Mouse (Mus musculus): Measurements from ENCODE around the gene Apbb2. TPM values are rescaled to one million over a fixed set of nuclear protein-coding genes. Genes with fewer than 3 reads are reported as not detected.
A peak's percentile ranks its signal among the peaks of the same experiment; 100 is the strongest.

Apbb2 gene
- polyA plus RNA-seq, 1 experiment from 2014 or later = 28.2 TPM

DNA sequence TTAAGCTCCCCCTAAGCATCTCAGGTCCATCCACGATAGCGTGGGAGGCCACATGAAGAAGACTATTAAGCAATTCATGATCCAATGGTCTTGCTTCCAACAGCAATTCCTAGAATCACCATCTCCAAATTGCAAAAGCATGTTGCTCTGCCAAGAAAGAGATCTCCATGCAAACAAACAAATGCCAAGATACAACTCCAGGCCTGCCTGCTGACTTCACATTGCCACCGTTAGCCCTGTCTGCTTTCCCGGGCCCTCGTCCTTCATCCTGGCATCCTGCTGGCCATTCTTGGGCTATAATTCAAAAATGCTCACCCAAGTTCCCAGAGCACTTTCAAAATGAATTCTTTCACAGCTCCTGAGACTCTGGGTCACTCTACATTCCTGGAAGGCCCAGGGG lies 5.6 kb downstream of the Apbb2 start:
- Histone ChIP-seq H3K36me3 (replicated peaks) (no peaks in the 10 kb centered on the region; the same call in 1 of the 2 replicates), H3K9me3 (no peaks in the 10 kb centered on the region), H3K4me3 (no peak overlapping the region), H3K27me3 (ENCODE audit: poor library complexity, severe bottlenecking) (peaks cover 4% of the 10 kb centered on the region), H3K27ac (no peak overlapping the region), H3K4me1 (peaks cover 46% of the 10 kb centered on the region)
- WGBS = 93% methylated on average over 5 of the region's 5 CpGs
- DNase-seq (ENCODE audit: extremely low spot score, low spot score) = no peak

DNA sequence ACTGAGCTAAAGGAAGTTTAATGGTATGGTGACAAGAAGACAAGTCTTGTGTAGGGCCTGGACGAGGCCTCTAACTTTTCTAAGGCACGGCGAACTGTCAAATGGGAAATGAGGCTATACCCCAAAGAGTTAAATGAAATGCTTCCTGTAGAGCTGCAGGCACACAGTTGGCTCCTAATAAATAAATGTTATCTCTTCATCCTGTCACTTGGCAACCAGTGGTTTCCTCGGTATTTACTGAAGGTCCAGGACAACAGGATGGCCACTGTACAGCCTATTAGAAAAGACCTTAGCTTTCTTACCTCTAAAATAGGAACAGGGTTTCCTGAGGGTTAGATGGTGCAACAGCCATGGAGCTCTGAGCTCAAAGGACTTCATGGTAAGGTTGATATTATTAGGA lies 6.7 kb downstream of the Apbb2 start:
- no peaks in the 10 kb centered on the region for H3K9me3 ChIP-seq
- peaks cover 37% of the 10 kb centered on the region for H3K4me1 ChIP-seq
- no peak overlapping the region for H3K27ac ChIP-seq
- WGBS = 87% methylated on average over 4 of the region's 4 CpGs
- DNase-seq (ENCODE audit: extremely low spot score, low spot score) = no peak
- no peak overlapping the region for H3K4me3 ChIP-seq
- H3K27me3 ChIP-seq (ENCODE audit: poor library complexity, severe bottlenecking) = peaks cover 1% of the 10 kb centered on the region
- H3K36me3 ChIP-seq (replicated peaks) = no peaks in the 10 kb centered on the region; the same call in 1 of the 2 replicates

DNA sequence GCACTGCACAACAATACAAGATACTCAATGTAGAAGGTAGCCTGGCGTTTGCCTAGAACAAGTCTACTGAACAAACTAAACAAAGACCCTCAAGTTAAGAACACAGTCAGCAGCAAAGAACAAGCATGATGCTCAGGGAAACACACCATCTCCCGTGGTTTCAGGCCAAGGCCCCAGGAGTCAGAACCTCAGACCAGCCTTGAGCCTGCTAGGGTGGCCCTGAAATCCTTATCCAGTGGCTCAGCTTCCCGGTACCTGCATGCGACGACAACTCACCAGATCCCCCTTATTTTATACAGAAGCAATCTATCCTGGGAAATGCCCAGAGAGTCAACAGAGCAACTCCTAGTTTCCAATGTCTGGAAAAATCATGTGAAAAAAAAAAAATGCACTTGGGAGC lies 7.2 kb downstream of the Apbb2 start:
- no peak for DNase-seq (ENCODE audit: extremely low spot score, low spot score)
- Histone ChIP-seq H3K27ac (no peak overlapping the region), H3K36me3 (replicated peaks) (no peaks in the 10 kb centered on the region; the same call in 1 of the 2 replicates), H3K4me3 (no peak overlapping the region), H3K9me3 (no peaks in the 10 kb centered on the region), H3K4me1 (peaks cover 38% of the 10 kb centered on the region), H3K27me3 (ENCODE audit: poor library complexity, severe bottlenecking) (no peaks in the 10 kb centered on the region)
- WGBS = 90% methylated on average over 5 of the region's 5 CpGs

DNA sequence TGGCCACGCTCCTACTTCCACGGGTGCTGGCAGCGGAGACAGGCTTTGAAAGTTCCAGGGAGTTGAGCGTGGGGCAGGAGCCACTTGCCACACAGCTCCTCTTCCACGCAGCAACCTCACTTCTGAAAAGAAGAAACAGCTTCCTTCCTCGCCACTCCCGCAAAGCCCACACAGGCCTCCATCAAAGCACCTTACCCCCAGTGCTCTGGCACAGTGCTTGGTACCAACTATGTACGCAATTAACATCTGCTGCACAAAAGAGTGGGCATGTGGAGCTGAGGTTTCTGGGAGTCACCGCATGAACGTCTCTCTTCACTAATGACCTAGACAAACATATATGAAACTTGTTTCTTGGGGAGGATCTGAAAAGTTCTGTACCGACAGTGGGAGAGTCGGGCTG lies 8.3 kb downstream of the Apbb2 start:
- Histone ChIP-seq H3K4me3 (no peak overlapping the region), H3K9me3 (no peaks in the 10 kb centered on the region), H3K36me3 (replicated peaks) (no peaks in the 10 kb centered on the region; the same call in 1 of the 2 replicates), H3K27me3 (ENCODE audit: poor library complexity, severe bottlenecking) (no peaks in the 10 kb centered on the region), H3K27ac (no peak overlapping the region), H3K4me1 (peaks cover 35% of the 10 kb centered on the region)
- 90% methylated on average over 12 of the region's 12 CpGs for WGBS
- DNase-seq (ENCODE audit: extremely low spot score, low spot score) = no peak

DNA sequence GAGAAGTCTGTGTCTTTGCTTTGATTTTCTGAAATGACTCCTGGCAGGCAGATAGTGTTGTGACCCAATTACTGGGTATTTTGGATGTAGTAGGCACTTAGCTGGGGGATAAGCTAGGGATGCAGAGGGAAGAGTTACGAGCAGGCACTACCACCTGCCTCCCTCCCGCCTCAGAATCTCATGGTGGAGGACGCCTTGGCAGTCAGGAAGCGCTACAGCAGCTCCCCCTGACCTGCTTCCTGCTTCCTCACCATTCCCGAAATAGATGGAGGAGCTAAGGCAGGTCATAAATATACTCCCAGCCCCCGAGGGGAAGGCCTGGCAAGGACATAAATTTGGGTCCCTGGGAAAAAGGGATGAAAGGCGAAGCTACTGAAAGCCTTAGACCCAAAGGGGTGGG lies 9.3 kb downstream of the Apbb2 start:
- Histone ChIP-seq H3K27me3 (ENCODE audit: poor library complexity, severe bottlenecking) (no peaks in the 10 kb centered on the region), H3K36me3 (replicated peaks) (no peaks in the 10 kb centered on the region; the same call in 1 of the 2 replicates), H3K9me3 (no peaks in the 10 kb centered on the region), H3K4me1 (peaks cover 30% of the 10 kb centered on the region), H3K4me3 (no peak overlapping the region), H3K27ac (no peak overlapping the region)
- WGBS = 85% methylated on average over 7 of the region's 7 CpGs
- DNase-seq (ENCODE audit: extremely low spot score, low spot score) = no peak

DNA sequence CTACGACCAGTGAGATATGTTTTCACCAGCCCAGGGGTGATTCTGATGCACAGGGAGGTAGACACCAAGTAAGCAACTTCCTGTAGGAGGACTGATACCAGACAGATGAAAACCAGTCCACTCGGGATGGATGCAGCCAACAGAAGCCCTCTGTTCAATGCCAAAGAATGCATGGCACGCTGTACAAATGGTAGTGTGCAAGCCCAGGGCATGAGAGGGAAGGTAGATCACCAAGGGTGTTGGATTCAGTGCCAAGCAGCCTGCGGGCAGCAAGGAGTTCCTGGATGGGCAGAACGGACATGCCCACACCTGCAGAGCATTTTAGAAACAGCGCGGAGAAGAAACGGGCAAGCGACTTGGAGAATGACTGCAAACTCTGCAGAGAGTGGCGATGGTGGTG lies 10.8 kb downstream of the Apbb2 start:
- Histone ChIP-seq H3K4me1 (peaks cover 30% of the 10 kb centered on the region), H3K4me3 (no peak overlapping the region), H3K9me3 (no peaks in the 10 kb centered on the region), H3K27ac (no peak overlapping the region), H3K27me3 (ENCODE audit: poor library complexity, severe bottlenecking) (no peaks in the 10 kb centered on the region), H3K36me3 (replicated peaks) (no peaks in the 10 kb centered on the region; the same call in 1 of the 2 replicates)
- 96% methylated on average over 10 of the region's 10 CpGs for WGBS
- DNase-seq (ENCODE audit: extremely low spot score, low spot score) = no peak

DNA sequence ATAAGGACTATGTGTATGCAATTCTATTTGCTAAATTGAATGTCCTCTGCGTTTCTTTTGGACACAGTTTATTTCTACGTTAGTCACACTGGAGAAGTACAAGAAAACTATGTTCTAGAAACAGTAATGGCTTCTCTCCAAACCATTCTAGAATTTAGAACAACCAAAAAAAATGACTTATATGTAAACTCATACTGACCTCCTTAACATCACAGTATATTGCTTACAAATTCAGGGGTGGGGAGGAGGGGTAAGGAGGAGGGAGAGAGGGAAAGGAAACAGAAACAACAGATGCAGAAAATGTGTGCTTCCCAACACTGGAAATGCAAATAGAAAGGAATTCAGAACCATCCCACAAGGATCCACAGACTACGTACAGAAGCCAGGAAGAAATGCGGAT lies 11.4 kb downstream of the Apbb2 start:
- Histone ChIP-seq H3K27ac (no peak overlapping the region), H3K9me3 (no peaks in the 10 kb centered on the region), H3K27me3 (ENCODE audit: poor library complexity, severe bottlenecking) (no peaks in the 10 kb centered on the region), H3K4me3 (no peak overlapping the region), H3K36me3 (replicated peaks) (no peaks in the 10 kb centered on the region; the same call in 1 of the 2 replicates), H3K4me1 (peaks cover 34% of the 10 kb centered on the region)
- DNase-seq (ENCODE audit: extremely low spot score, low spot score) = no peak
- WGBS = 93% methylated on average over 4 of the region's 4 CpGs

DNA sequence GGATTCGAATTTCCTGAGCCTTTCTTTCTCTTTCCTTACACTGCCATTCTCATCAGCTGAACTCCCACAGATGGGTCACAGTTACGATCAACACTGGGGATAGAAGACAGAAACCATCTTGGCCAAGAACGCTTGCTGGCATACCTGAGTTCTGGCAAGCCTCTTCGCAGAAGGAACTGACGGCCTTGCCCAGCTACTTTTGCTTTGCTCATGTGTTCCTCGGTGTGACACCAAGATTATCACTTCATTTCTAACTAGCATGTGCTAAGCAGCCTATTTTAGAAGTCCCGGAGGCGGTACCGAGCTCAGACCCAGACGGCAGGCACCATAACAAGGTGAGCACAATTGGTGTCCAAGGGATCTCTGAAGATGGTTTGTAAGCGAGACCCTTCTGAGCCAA lies 12.9 kb downstream of the Apbb2 start:
- Histone ChIP-seq H3K9me3 (no peaks in the 10 kb centered on the region), H3K36me3 (replicated peaks) (no peaks in the 10 kb centered on the region; the same call in 1 of the 2 replicates), H3K4me3 (no peak overlapping the region), H3K27me3 (ENCODE audit: poor library complexity, severe bottlenecking) (no peaks in the 10 kb centered on the region), H3K4me1 (peaks cover 38% of the 10 kb centered on the region), H3K27ac (no peak overlapping the region)
- 91% methylated on average over 11 of the region's 11 CpGs for WGBS
- no peak for DNase-seq (ENCODE audit: extremely low spot score, low spot score)

DNA sequence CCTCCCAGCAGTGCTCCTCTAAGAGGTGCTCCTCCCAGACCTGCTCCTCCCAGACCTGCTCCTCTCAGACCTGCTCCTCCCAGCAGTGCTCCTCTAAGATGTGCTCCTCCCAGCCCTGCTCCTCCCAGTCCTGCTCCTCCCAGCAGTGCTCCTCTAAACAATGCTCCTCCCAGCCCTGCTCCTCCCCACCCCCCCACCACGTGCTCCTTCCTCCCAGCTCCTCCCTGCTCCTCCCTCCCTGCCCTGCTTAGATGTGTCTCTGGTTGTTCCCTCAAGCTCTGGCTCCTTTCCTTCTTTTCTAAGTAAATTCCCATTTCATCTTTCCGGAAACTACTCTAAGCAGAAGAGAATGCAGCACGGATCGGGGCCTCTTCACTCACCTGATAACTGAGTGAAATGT lies 14.2 kb downstream of the Apbb2 start:
- Histone ChIP-seq H3K4me3 (no peak overlapping the region), H3K4me1 (peaks cover 38% of the 10 kb centered on the region), H3K9me3 (no peaks in the 10 kb centered on the region), H3K27ac (no peak overlapping the region), H3K27me3 (ENCODE audit: poor library complexity, severe bottlenecking) (no peaks in the 10 kb centered on the region), H3K36me3 (replicated peaks) (no peaks in the 10 kb centered on the region; the same call in 1 of the 2 replicates)
- WGBS = 84% methylated on average over 4 of the region's 4 CpGs
- DNase-seq (ENCODE audit: extremely low spot score, low spot score) = no peak

DNA sequence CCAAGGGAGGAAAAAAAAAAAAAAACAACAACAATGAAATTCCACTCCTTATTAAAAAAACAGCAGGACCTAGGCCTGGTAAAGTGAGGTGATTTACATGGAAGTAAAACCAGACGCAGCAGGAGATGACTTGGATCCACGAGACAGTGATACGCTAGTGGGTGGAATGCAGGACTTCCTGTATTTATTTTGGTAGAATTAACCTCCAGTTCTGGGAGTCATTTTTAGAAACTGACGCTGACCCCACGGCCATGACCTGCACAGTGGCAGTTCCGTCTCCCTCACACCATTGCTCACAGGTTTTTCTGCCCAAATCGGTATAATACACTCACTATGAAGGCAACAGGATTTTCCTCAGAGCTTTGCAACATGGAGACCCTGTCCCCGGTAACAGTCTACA lies 14.8 kb downstream of the Apbb2 start:
- 58% methylated on average over 8 of the region's 8 CpGs for WGBS
- Histone ChIP-seq H3K27ac (no peak overlapping the region), H3K4me1 (peaks cover 38% of the 10 kb centered on the region)

DNA sequence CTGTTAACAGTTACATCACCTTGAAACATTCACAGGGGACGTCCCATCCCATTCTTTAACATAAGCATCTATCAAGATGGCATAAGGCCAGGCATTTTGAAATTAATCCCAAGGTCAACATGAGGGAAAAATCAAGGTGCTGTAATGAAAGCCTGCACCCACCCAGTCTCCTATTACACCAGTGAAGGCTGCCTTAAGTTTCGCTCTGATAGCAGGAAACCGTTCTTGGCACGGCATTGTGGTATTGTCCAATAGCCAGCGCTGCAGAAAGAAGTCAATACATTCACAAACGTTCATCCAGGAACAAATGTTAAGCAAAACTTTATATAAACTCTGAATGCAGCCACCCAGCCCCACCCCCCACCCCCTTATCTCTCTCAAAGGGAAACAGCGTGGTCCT lies 15.4 kb downstream of the Apbb2 start:
- no peaks in the 10 kb centered on the region; the same call in 1 of the 2 replicates for H3K36me3 ChIP-seq (replicated peaks)
- H3K27ac ChIP-seq = no peak overlapping the region
- 69% methylated on average over 7 of the region's 7 CpGs for WGBS
- peaks cover 38% of the 10 kb centered on the region for H3K4me1 ChIP-seq
- no peak overlapping the region for H3K4me3 ChIP-seq
- H3K27me3 ChIP-seq (ENCODE audit: poor library complexity, severe bottlenecking) = no peaks in the 10 kb centered on the region
- H3K9me3 ChIP-seq = no peaks in the 10 kb centered on the region
- no peak for DNase-seq (ENCODE audit: extremely low spot score, low spot score)

More for the DNA sequence above, 14.8 kb downstream of the Apbb2 start:
- Histone ChIP-seq H3K4me3 (no peak overlapping the region), H3K27me3 (ENCODE audit: poor library complexity, severe bottlenecking) (no peaks in the 10 kb centered on the region), H3K36me3 (replicated peaks) (no peaks in the 10 kb centered on the region; the same call in 1 of the 2 replicates), H3K9me3 (no peaks in the 10 kb centered on the region)
- DNase-seq (ENCODE audit: extremely low spot score, low spot score) = no peak

DNA sequence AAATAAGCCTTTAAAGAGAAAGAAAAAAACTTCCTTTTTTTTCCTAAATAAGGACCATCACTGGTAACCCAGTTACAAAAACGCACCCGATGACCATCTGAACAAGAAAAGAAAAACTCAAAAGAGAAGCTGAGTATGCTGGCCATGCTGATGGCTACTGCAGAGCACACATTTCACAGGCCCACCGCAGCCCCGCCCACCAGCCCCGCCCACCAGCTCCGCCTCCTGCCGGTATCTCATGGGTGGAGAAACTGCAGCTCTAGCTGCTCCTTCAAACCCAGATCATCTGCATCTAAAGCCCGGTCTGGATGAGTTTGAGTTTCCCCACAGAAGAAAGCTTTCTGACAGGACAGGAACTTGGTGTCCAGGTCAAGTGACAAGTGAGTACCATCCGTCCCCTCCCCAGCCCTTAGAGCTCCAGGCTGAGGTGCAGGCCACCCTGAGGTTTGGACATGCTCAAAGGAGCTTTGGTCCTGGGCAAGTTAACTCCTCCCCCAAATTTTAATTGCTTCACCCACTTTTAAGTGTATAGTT lies 16.2 kb downstream of the Apbb2 start:
- peak; percentile 57 for DNase-seq (ENCODE audit: extremely low spot score, low spot score)
- no peaks in the 10 kb centered on the region for H3K36me3 ChIP-seq (replicated peaks)

DNA sequence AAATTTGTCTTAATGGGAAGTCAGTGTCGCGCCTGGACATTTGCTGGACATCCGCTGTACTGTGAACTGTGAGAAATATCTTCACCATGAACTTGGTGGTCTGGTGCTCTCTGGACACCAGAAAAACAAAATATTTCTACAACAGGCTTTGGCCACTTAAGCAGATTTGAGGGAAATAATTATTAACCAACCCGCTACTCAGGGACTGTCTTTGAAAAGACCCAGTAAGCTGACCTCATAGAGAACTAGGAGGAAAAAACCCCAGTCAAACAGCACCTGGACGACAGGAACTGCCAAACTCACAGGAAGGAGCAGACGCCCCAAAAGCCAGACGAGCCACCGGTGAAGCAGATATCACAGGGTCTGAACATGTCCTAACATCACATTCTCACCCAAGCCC lies 18.2 kb downstream of the Apbb2 start:
- WGBS = 90% methylated on average over 8 of the region's 8 CpGs
- peaks cover 42% of the 10 kb centered on the region for H3K4me1 ChIP-seq

More for the DNA sequence above, 16.2 kb downstream of the Apbb2 start:
- WGBS = 30% methylated on average over 9 of the region's 9 CpGs
- H3K4me1 ChIP-seq = peaks cover 40% of the 10 kb centered on the region
- no peak overlapping the region for H3K4me3 ChIP-seq
- no peaks in the 10 kb centered on the region for H3K27me3 ChIP-seq (ENCODE audit: poor library complexity, severe bottlenecking)
- no peaks in the 10 kb centered on the region for H3K9me3 ChIP-seq
- H3K27ac ChIP-seq = no peak overlapping the region

DNA sequence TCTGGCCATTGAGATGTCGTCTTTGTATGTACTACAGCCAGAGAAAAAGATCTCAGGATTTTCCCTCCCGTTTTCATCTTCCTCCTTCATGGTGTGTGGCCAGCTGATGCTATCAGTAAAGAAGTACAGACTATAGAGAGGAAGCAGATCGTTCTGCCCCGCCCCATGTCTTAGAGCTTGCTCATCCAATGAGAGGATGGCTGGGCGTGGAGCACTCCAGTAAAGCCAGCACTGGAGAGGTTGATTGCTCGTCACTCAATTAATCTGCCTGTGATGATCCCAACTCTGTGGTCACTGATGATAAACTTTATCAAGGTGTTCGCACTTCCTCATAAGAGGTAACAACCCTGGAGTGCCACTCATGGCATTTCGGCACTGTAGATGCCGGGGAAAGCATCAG lies 18.7 kb downstream of the Apbb2 start:
- Histone ChIP-seq H3K4me1 (peaks cover 45% of the 10 kb centered on the region), H3K36me3 (replicated peaks) (no peaks in the 10 kb centered on the region), H3K27me3 (ENCODE audit: poor library complexity, severe bottlenecking) (no peaks in the 10 kb centered on the region), H3K9me3 (no peaks in the 10 kb centered on the region), H3K4me3 (no peak overlapping the region), H3K27ac (no peak overlapping the region)
- WGBS = 86% methylated on average over 9 of the region's 9 CpGs
- DNase-seq (ENCODE audit: extremely low spot score, low spot score) = no peak

More for the DNA sequence above, 18.2 kb downstream of the Apbb2 start:
- Histone ChIP-seq H3K27me3 (ENCODE audit: poor library complexity, severe bottlenecking) (no peaks in the 10 kb centered on the region), H3K4me3 (no peak overlapping the region), H3K27ac (no peak overlapping the region), H3K36me3 (replicated peaks) (no peaks in the 10 kb centered on the region), H3K9me3 (no peaks in the 10 kb centered on the region)
- no peak for DNase-seq (ENCODE audit: extremely low spot score, low spot score)
